Mouse (Mus musculus) adrenal gland, postnatal 10 days (tissue): ENCODE data around the gene Ttc4. TPM values are rescaled to one million over a fixed set of nuclear protein-coding genes. Genes with fewer than 3 reads are reported as not detected.

Experiments
- DNase-seq: peaks from one replicate; pipeline ENCODE4 v3.0.0; 2021; ENCODE audit warnings: mixed read lengths
- total RNA-seq, 2 experiments: library from RNA; stranded (reverse); gene quantifications; 2 replicates each; pipeline ENCODE4 v1.2.3; 2021

Gene Ttc4
- total RNA-seq, 2 experiments from 2014 or later, result 23.1 to 27.2 TPM

GRCm38 (mm10) chr4:106614180-106614797 is 64.5 kb downstream of the Ttc4 start:
- DNase-seq, result peak; percentile 81

- DNase-seq, result peak; percentile 47
Measured at GRCm38 (mm10) chr4:106613560-106613959, 65.2 kb downstream of the Ttc4 start.

GRCm38 (mm10) chr4:106613105-106613504 is 65.6 kb downstream of the Ttc4 start:
- DNase-seq, result no peak

Other genes starting within 250 kb of the Ttc4 start
- gene Pcsk9, start 214.6 kb downstream of the Ttc4 start, total RNA-seq, result 1 to 10 TPM in 1 of 2 experiments, under 1 TPM in 1; 0.94 to 1.1 TPM
- not detected for gene Bsnd, start 186.7 kb downstream of the Ttc4 start, total RNA-seq
- gene Dhcr24, start 117.9 kb downstream of the Ttc4 start, total RNA-seq, result 10 to 100 TPM; 54.2 to 88.2 TPM
- gene Lexm, start 61.7 kb downstream of the Ttc4 start, total RNA-seq, result not detected
- gene Ttc22, start 56.5 kb downstream of the Ttc4 start, total RNA-seq, result under 1 TPM; 0.09 to 0.18 TPM
- 1 to 10 TPM; 6.0 to 8.7 TPM for gene Pars2, start 27.9 kb downstream of the Ttc4 start, total RNA-seq
- 1 to 10 TPM in 1 of 2 experiments, under 1 TPM in 1; 0.48 to 1.1 TPM for gene Mroh7, start 52.0 kb upstream of the Ttc4 start, total RNA-seq
- under 1 TPM; 0.27 to 0.30 TPM for gene Fam151a, start 54.9 kb upstream of the Ttc4 start, total RNA-seq
- 10 to 100 TPM; 35.1 to 37.9 TPM for gene Acot11, start 126.1 kb upstream of the Ttc4 start, total RNA-seq
- gene Ssbp3, start 231.8 kb upstream of the Ttc4 start, total RNA-seq, result 10 to 100 TPM; 50.8 to 69.0 TPM